Mouse (Mus musculus) lung, postnatal 25 days (tissue): ENCODE measurements around the gene Tmem273.

Experiments used
- DNase-seq: peaks from one replicate; pipeline ENCODE4 v3.0.0; 2022; ENCODE audit warnings: low spot score

The Tmem273 gene

DNA sequence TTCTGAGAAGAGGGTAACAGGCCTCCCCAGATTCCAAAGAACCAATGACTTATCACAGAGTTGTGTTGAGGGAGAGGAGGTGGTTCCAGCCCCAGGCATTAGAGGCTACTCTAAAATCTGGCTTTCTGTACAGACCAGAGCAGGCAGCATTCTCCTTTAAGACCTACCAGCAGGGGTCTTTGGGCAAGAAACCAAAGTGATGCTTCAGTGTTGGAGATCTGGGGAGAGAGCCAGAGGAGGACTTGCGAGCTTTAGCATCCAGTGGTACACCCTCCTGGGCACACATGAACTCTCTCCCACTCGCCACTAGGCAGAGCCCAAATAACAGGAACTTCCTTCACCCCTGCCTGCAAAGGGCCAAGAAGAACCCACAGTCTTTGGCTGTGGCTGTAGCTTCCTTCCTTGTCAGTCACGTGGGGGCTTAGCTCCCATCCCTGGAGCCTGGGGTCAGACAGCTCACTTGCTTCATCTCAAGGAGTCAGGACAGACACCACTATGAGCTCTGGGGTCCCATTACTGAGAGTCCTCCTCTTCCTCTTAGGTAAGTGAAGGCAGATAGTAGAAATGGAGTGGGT lies at the start of gene Tmem273:
Gene Tmem273 (plus strand): TSS at position 408 of the 575 bp plus-strand sequence.
- DNase-seq: peak; percentile 10

DNA sequence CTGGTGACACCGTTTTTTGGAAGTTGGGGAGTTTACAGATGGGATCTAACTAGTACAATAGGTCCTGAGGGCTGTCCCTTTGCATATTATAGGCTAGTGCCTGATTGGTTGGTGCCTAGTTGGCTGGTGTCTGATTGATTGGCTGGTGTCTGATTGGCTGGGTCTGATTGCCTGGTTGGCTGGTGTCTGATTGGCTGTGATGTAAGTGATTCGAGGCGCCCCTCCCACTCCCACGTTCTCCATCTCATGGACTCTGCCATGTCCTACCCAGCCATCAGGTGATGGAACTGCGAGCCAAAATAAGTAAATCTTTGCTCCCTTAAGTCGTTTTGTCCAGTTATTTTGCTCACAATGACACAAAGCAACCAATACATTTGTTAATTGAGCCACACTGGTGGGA lies 49.2 kb upstream of the Tmem273 start:
- DNase-seq: no peak

DNA sequence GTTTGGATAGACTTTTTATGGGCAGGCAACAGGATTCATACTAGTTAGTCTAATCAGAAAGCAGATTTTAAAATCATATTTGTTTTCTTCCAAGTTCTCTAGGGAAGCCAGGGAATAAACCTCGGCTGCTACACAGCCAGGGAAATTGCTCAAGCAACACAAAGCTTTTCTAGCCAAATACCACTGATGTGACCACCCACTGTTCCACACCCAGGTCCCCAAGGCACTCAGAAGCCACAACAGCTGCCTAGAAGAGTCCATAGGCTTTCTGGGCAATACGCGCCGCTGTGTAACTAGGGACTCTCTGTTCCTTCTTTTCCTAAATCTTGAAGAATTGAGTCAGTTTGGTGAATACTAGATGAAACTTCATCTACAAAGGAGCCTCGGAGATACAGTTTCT lies 47.2 kb upstream of the Tmem273 start:
- DNase-seq: no peak

DNA sequence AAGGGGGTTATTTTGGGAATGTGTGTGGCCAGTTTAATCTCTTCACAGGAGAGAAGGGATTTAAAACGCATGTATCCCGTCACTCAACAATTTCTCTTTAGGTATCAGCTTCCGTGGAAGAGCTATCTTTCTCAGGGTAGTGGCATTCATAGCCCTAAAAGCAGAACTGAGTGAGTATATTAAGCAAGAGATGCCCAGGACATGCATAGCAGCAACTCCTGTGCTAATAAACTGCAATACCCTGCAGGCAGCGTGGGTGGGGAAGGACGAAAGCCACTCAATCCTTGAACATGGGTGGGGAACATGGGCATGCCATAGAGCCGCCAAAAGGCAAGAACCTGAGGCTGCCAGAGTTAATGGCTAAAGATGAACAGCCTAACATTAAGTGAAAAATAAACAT lies 37.2 kb upstream of the Tmem273 start:
- DNase-seq: no peak

DNA sequence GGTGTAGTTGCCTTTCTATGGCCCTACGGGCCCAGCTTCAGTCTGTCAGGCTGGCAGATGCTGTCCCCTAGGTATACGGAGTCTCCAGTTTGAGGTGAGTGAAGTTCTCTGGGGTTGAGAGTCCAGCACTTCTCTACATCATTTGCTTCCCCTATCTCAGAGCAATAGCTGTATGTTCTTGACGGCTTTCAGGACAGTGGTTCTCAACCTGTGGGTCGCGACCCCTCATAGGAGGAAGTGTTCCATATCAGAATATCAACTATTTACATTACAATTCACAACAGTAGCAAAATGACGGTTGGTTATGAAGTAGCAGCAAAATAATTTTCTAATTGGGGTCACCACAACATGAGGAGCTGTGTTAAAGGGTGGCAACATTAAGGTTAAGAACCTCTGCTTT lies 35.0 kb upstream of the Tmem273 start:
- DNase-seq: no peak

DNA sequence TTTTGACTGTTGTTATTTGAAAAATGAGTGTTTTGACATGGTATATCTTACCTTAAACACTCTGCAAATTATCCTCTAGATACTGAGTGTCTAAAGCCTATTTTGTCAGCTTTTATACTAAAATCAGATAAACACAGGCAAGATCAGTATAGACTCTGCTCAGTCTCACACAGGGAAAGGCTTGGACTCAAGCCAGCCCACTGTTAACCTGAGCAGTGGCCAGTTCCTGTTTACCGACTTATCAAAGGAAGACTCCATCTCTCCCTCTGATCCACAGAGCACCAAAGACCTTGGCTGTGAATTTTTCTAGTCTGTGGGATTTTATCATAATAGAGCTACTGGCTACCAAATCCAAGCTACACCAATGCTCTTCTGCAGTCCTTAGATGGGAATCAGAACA lies 31.5 kb upstream of the Tmem273 start:
- no peak for DNase-seq

DNA sequence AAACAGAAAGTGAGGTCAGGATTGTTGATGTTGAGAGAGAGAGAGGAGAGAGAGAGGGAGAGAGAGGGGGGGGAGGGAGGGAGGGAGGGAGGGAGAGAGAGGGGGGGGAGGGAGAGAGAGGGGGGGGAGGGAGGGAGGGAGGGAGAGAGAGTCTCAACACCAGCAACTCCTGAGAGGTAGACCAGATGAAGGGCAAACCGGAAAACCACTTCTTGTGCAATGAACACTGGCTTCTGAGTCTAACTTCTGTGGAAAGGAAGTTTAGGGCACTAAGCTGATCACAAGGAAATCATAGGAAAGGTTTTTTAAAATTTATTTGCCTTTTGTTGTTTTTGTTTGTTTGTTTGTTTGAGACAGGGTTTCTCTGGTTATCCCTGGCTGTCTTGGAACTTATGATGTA lies 23.6 kb upstream of the Tmem273 start:
- DNase-seq: no peak

DNA sequence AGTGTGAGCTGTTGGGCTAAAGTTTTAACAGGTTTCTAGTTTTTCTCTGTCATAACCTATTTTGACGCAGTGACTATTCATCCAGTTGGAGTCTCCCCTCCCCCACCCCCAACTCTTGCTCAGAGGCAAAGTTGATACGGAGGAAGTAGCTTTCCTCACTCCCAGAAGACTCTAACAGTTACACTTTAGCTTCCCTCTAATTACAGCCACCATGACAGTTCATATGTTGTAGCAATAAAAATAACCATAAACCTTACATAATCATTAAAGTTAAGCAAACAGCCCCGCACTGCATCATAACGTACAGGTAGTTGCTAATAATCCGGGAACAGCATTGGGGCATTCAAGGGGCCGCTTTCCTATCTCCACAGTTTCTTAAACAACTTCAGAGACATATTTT lies 15.2 kb upstream of the Tmem273 start:
- no peak for DNase-seq

DNA sequence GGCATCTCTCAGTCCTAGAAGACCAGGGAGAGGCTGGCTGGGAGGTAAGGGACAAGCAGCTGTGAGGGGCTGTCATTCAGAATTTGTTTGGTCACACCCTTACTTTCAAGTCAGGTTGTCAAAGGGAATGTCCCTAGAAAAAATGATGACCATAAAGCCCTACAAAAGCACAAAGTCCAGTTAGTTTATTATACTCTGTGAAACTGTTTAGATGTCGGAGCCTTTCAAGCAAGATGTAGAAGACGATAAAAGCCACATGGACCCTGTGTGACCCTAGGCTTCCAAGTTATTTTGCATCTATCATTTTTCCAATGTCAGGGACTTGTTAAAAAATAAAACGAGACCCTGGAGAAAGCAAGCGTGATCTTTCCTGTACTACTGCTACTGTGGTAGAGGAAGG lies 13.7 kb upstream of the Tmem273 start:
- DNase-seq: no peak

DNA sequence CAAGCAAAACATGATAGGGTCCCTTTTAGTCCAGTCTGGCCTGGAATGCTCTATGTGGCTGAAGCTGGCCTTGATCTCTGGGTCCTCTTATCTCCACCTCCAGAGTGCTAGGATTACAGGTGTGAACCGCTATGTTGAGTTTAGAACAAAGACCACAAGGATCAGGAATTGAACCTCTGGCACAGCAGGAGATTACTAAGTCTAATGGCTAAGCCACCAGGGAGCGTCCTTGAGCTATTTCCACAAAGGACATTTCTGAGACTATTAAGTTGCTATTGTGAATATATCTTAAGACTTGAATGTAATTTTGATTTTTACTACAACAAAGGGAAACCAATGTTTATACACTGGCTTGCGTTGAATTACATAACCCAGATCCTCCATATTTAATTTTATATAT lies 13.0 kb upstream of the Tmem273 start:
- peak; percentile 29 for DNase-seq

DNA sequence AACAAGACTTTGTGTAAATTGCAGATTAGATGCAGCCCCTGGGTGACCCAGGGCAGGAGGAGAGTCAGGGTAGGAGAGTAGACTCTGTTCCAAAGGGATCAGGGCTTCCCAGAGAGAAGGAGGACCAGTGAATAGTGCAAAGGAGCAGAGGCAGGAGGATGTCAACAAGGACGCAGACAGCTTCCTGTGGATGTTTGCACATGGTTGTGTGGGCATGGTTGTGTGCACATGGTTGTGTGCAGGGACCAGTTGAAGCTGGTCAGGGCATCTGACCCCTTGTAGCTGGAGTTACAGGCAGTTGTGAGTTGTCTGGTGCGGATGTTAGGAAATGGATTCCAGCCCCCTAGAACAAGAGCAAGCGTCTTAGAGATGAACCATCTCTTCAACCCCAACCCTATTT lies 12.3 kb upstream of the Tmem273 start:
- DNase-seq: no peak

DNA sequence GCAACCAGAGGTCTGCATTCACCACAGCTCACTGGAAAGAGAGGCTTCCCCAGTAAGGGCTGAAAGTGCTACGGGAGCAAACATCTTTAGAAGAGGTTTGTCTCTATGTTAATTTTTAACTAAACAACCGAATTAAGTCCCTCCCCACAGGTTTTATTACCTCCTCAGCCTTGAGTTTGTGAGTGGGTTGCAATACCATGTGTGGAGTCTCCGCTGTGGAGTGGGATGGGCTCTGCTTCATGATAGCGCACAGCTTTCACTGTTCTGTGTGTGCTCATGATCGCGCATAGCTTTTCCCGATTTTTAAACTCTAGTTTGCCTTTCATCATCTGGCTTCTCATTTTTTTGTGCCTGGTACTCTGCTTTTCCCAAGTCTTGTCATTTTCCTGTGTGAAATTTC lies 9.7 kb upstream of the Tmem273 start:
- DNase-seq: no peak

DNA sequence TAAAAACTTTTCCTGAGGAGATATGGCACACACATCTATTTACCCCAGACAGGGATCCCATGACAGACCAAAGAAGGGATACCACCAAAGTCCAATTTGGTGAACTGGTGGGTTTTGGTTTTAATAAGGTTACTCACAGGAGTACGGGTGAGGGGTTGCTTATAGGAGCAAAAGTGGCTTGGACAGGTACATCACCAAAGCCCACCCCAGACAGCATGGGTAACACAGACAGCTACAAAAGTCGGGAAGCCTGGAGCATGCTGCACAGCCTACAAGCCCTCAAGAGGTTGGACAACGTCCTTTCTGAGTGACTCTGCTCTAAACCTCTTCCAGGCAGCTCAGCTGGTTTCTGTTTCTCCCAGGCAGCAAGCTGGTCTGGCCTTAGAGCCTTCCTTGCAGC lies 7.4 kb upstream of the Tmem273 start:
- no peak for DNase-seq

DNA sequence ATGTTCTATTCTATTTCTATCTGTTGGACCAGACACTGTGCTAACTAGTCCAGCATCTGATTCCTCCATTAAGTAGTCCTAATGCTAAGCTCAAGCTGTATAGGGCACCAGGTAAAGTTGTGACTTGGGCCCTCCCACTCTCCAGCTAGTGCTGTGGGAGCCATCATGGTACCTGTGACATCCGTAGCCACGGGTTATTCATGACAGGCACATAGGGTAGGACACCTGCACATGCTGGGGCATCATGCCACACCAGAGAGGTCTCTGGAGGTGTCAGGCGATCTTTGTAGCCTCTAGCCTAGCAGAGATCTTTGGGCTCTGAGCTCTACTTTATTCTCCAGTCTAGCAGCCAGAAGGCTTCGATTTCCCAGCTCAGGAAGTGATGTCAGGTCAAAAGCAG lies 2.9 kb upstream of the Tmem273 start:
- no peak for DNase-seq

DNA sequence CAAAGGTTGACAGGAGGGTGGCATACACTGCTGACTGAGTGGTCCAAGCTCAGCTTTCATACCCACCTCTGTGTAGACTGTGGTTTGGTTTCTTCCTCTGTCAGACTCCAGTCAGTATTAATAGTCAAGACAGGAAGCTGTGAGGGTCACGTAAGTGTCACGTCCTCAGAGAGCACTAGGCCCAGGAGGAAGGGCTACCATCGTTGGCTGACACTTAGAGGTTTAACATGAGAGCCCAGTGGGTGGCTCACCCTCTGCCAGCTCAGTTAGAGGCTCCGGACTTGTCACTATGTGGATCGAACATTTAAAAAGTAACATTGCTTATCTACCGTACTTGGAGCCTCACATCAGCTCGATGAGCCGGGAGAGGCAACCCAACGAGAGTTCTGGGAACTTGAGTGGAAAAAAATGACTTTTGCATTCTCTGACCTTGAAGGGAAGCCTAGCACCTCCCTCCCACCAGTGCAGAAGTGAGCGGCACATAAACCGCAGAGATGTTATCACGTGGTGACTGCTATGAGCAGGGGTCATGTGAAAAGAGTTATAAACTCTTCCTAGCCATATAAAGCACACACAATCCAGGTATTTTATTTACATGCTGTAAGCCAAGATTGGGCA lies 1.5 kb upstream of the Tmem273 start:
- DNase-seq: peak; percentile 3

DNA sequence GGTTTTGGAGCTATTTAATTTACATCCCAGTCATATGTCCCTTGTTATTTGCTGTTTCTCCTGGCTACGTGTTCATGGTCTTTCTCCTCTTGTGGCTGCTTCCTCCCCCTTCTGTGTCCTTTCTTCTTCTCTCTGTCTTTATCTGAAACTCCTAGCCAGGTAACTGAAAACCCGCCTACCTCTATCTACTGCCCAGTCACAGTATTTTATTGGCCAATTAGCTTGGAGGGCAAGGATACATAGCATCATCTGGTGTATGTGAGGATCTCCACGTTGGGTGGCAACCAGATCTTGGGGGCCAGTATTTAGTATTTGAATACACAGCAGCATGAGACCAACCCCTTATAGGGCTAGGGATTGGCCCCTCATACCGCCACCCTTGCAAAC lies 1.0 kb upstream of the Tmem273 start:
- no peak for DNase-seq

DNA sequence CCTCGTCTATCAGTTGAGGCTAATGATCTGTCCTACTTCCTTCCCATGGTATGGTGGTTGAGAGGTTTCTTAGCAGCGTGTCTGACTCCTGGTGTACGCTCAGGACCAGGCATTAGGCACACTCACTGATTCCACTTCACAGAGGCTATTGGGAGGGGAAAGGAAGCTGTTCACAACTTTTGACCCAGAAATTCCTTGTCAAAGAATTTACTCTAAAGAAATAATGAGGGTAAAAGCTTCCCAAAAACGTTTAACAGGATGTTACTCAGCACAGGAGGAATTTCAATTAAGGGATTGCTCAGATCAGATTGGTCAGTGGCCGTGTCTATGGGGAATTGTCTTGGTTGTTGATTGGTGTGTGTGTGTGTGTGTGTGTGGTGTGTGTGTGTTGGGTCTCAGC lies 1.9 kb downstream of the Tmem273 start:
- DNase-seq: no peak

DNA sequence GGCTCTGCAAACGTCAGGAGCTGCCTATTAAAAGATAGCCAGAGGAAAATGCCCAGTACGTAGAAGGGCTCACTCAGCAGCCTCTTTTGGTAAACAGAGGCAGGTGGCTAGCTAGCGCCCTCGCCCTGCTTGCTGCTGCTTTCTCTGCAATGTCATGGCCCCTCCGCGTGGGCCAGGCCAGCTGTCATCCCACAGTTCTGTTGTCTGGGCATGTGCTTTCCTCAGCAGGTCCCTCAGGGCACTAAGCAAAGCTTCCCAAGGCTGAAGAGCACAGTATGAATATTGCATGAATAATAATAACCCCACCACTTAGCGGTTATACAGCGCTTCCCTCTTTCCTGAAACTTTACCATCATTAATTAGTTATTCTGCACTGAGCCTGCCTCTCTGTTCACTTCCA lies 10.6 kb downstream of the Tmem273 start:
- DNase-seq: no peak

DNA sequence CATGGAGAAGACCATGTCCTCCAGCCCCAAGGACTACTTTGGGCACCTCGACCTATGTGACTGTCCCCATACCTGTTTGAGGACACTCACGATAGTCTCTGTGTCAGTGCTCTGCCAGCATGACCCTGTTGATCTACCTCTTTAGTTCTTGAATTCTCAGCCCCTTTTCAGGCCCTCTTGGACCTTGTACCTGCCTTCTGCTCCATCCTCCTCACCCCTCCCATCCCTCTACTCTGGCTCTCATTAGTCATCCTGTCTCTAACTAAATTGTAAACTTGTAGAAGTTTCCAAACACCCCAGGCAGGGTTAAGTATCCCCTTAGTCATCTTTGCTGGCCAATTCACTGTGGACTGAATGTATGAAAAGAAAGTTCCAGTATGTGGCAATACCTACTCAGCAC lies 12.0 kb downstream of the Tmem273 start:
- DNase-seq: no peak

DNA sequence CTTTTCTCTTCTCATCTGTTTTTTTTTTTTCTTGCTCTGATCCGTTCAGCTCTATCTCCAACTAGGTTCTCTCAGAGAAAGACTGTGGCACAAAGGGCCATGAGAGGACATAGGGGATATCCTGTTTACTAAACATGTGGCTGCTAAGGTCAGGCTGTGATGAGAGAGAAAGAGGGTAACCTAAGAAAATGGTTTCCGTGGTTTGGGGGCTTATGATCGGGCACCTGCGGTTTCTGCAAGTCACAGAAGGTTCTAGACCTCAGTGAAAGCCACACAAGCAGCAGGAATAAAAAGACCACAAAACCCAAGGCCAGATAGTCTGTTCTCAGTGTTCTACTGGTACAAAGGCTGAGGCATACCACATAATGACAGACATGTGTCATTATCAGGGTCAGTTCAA lies 12.6 kb downstream of the Tmem273 start:
- DNase-seq: no peak

DNA sequence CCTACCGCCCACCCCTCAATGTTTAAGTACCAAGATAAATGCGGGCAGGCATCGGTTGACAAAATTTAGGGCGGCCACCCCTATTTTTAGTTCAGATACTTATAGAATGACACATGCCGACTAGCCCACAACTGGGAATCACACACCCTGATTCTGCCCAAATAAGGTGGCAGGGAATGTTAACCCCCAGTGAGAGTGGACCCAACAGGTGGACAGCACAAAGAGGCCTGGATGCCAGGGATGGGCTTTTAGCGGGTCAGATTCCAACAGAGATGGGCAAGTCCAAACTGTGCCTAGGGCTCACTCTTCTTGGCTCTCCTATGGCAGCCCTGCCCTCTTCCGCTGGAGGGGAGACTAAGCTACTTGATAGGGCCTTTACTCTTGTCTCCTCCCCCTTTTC lies 14.3 kb downstream of the Tmem273 start:
- no peak for DNase-seq

DNA sequence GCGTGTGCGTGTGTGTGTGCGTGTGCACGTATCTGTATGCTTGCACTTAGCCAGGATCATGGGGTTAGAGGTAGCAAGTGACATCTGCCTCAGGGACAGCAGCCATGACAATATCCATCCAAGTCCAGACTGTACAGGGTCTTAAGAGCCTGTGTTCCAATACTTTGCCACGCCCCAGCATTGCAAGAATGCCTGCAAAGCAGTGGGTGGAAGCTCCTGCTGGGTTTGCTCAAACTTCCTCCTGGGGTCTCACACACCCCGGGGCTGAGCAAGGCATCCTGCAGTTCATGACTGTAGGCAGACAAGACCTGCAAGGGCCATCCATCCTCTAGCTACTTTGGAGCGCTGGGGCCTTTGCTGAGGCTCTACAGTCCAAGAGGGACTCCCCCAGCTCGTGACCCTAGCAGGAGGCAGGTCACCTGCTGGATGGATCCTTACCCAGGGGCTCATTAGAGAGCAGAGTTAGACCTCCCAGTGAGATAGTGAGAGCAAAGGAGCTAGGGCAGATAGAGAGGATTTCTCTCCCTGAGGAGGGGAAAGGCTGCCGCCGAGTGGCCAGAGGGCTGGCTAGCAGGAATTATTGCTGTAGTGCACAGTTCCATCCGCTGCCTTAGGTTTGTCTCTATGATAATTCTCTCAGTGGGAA lies 15.4 kb downstream of the Tmem273 start:
- DNase-seq: no peak

DNA sequence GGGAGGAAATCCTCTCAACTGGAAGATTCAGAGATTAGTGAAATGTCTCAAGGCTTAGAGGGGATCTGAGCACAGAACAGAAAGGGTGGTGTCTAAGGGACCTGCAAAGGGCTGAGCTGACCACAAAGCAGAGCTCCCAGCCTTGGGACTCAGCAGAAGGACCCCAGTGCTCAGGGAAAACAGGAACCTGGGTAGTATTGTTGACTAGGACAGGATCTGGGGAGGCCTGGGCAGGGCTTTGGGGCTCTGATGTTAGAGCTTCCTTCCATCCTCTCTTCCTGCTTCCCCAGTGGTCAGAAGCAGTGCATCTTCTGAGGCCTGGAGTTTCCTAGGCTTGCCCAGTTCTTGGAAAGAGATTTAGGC lies 15.9 kb downstream of the Tmem273 start:
- no peak for DNase-seq

DNA sequence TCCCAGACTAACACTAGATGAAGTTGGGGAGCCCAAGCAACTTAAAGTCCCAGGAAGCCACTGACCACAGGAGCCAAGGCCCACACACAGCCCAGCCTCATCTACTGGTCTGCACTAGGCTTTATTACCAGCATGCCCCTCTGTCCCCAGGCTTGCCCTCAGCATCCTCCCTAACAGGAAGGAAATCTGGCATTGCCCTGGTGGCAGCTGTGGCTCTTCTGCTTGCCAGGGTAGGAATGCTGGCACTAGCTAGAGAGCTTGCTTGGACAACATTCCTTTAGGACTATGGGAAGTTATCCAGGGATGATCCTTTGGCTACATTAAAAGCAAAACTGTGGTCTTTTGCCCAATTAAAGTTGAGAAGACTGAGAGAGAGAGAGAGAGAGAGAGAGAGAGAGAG lies 24.3 kb downstream of the Tmem273 start:
- no peak for DNase-seq
